Mouse (Mus musculus) olfactory bulb, adult 2 months (tissue): ENCODE results near the gene Mroh8.

Source experiments
- CTCF ChIP-seq: fragments of 200-500 bp; IDR thresholded peaks from 2 replicates; pipeline ENCODE4 v1.5.1; 2012; ENCODE audit warnings: low read depth, mild to moderate bottlenecking, low read length, moderate library complexity; ENCODE audit not compliant: insufficient read depth
- POLR2A ChIP-seq: fragments of 200-500 bp; IDR thresholded peaks from 2 replicates; pipeline ENCODE4 v1.6.1; 2012; ENCODE audit warnings: mild to moderate bottlenecking, low read depth, low read length, moderate library complexity; ENCODE audit not compliant: insufficient read depth

DNA sequence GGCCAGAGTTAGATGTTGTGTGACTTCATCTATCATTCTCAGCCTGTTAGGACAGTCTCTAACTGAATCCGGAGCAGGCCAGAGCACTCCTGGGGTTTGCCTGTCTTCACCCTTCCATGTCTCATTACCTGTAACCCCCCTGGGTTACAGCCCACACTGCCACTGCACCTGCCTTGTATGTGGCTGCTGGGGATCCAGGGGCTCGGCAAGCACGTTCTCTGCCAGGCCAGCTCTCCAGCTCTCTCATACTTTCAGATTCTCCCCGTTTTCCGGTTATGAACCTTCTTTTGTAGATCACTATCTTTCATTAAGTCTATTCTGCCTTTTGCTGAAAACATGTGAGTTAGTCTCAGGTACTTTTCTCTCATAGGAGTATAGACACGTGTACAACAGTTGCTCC is 77.0 kb downstream of the Mroh8 start:
- TF ChIP-seq POLR2A, result no peak
- no peak for TF ChIP-seq CTCF
